Mouse (Mus musculus): ENCODE data around the gene Sf3a2. TPM values are rescaled to one million over a fixed set of nuclear protein-coding genes. Genes with fewer than 3 reads are reported as not detected.
A peak's percentile ranks its signal among the peaks of the same experiment; 100 is the strongest.

The Sf3a2 gene
- polyA plus RNA-seq (2016; fragmentation: Nextera tagmentation; extraction: Ambion mirVana) = 108 and 112 TPM in 2 replicates

DNA sequence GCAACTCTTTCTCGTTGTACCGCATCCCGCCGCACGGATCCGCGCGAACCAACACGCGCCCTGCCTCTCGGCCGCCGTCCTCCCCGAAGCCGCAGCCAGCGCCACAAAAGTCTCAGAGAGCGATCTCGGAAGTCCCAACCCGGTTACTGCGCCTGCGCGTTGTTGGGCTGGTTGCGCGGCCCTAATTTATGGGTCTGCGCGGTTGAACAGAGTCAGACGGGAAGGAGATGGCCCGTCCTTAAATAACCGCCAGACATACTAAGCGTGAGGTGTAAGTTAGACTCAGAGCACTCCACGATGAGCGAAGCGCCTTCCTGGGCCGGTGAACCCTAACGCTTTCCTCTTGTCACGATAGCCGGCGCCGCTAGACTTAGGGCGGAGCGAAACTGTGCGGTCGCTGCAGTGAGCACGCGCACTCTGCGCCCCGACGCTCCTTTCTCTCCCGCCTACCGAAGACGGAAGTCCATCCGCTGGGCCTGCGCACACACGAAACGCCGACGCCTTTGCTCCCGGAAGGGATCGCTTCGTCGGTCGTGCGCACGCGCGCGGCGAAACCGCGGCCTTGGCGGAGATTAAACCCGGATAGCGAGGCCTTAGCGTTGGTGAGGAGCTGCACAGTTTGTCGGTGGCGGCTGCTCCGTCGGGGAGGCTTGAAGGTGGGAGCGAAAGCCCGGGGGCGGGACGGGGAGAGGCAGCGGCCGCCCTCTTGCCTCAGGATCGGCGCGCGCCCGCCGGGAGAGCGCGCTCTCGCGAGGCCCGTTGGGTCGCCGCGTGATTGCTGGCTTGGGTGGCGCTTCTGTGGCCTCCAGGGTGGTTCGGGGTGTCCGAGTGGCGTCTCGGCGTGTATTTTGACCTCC lies at the start of gene Sf3a2, which contains the start of gene Plekhj1:
Sf3a2 (plus strand) TSS at position 49 of the 857 bp plus-strand sequence.
Plekhj1 (minus strand) TSS at position 477 of the 857 bp plus-strand sequence.
- Histone ChIP-seq H3K4me1 (peaks cover 43% of the 10 kb centered on the region), H3K9me3 (replicated peaks) (no peaks in the 10 kb centered on the region), H3K4me3 (peak within 1 kb of the TSS; percentile 97), H3K36me3 (peaks cover 69% of the 10 kb centered on the region), H3K27ac (replicated peaks) (peak within 1 kb of the TSS; percentile 99), H3K27me3 (ENCODE audit: low read depth, poor library complexity, severe bottlenecking) (no peaks in the 10 kb centered on the region)
- DNase-seq (ENCODE audit: low spot score) = peak; percentile 95
- under 1% methylated on average over 104 of the region's 104 CpGs for WGBS

DNA sequence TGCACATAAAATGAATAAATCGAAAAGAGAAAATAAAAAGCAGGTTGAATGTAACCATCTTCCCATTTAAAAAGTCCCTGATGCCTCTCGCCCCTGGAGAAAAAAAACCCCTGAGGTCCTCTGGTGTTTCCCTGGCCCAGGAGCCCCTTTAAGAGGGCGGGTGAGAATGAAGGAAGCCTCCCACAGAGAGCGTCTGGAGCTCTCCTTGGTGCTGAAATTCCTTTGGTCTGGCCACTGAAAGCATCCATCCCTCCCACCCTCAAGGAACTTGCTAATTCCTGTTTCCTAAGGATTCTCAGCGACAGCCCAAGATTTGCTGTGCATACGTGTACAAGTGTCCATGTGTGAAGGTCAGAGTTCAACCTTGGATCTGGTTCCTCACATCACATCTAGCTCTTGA lies 49.4 kb upstream of the Sf3a2 start:
- no peak overlapping the region for H3K4me3 ChIP-seq
- DNase-seq (ENCODE audit: low spot score) = peak; percentile 47
- no peaks in the 10 kb centered on the region for H3K36me3 ChIP-seq
- WGBS = 14% methylated on average over 6 of the region's 6 CpGs
- H3K27ac ChIP-seq (replicated peaks) = no peak overlapping the region
- no peaks in the 10 kb centered on the region for H3K27me3 ChIP-seq (ENCODE audit: low read depth, poor library complexity, severe bottlenecking)
- no peaks in the 10 kb centered on the region for H3K9me3 ChIP-seq (replicated peaks)
- peaks cover 18% of the 10 kb centered on the region for H3K4me1 ChIP-seq

- peaks cover 28% of the 10 kb centered on the region for H3K4me1 ChIP-seq
- peak overlapping the region; percentile 57 for H3K27ac ChIP-seq (replicated peaks)
- no peaks in the 10 kb centered on the region for H3K36me3 ChIP-seq
- no peaks in the 10 kb centered on the region for H3K27me3 ChIP-seq (ENCODE audit: low read depth, poor library complexity, severe bottlenecking)
- 18% methylated on average over 16 of the region's 16 CpGs for WGBS
- H3K4me3 ChIP-seq = peak overlapping the region; percentile 44
- no peak for DNase-seq (ENCODE audit: low spot score)
- no peaks in the 10 kb centered on the region for H3K9me3 ChIP-seq (replicated peaks)
Observed at GRCm38 (mm10) chr10:80751188-80751832, 46.7 kb upstream of the Sf3a2 start.

GRCm38 (mm10) chr10:80752079-80752625 lies 45.8 kb upstream of the Sf3a2 start:
- 8% methylated on average over 6 of the region's 6 CpGs for WGBS
- peak; percentile 87 for DNase-seq (ENCODE audit: low spot score)
- no peaks in the 10 kb centered on the region for H3K9me3 ChIP-seq (replicated peaks)
- H3K4me3 ChIP-seq = peak overlapping the region; percentile 44
- no peaks in the 10 kb centered on the region for H3K27me3 ChIP-seq (ENCODE audit: low read depth, poor library complexity, severe bottlenecking)
- H3K4me1 ChIP-seq = peaks cover 36% of the 10 kb centered on the region
- H3K27ac ChIP-seq (replicated peaks) = peak overlapping the region; percentile 57; the same call in 1 of the 2 replicates
- H3K36me3 ChIP-seq = no peaks in the 10 kb centered on the region

DNA sequence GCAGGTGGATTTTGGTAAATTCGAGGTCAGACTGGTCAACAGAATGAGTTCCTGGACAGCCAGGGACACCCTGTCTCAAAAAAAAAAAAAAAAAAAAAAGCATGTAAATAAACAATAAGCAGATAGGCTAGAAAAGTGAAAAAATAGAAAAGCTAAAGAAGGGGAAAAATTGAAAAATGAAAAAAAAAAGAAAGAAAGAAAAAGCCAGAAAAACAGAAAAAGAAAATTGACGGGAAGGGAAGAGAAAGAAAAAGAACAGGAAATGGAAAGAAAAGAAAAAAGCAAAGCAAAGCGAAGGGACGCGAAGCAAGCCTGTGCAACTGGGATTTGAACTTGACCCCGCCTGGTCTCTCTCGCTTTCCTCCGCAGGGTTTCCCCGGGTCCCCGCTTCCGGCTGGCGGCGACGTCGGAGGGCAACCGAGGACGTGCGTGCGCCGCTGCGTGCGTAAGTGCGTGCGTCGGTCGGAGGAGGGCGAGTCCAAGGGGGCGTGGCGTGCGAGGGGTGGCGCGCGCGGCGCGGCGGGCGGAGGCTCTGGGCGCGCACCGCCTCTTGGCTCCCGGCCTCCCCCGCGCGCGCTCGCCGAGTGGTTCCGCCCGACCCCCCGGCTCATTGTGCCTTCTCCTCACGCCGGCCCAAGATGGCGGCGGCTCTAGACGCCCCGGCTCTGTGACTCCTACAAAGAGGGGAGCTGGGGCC lies 43.3 kb upstream of the Sf3a2 start, which contains the start of gene Dot1l:
Dot1l (plus strand) TSS at position 613 of the 697 bp plus-strand sequence.
- peak within 1 kb of the TSS; percentile 99 for H3K27ac ChIP-seq (replicated peaks)
- H3K27me3 ChIP-seq (ENCODE audit: low read depth, poor library complexity, severe bottlenecking) = no peaks in the 10 kb centered on the region
- H3K4me1 ChIP-seq = peaks cover 55% of the 10 kb centered on the region
- WGBS = under 1% methylated on average over 57 of the region's 57 CpGs
- no peaks in the 10 kb centered on the region for H3K9me3 ChIP-seq (replicated peaks)
- no peaks in the 10 kb centered on the region for H3K36me3 ChIP-seq
- DNase-seq (ENCODE audit: low spot score) = peak; percentile 98
- H3K4me3 ChIP-seq = peak within 1 kb of the TSS; percentile 98

DNA sequence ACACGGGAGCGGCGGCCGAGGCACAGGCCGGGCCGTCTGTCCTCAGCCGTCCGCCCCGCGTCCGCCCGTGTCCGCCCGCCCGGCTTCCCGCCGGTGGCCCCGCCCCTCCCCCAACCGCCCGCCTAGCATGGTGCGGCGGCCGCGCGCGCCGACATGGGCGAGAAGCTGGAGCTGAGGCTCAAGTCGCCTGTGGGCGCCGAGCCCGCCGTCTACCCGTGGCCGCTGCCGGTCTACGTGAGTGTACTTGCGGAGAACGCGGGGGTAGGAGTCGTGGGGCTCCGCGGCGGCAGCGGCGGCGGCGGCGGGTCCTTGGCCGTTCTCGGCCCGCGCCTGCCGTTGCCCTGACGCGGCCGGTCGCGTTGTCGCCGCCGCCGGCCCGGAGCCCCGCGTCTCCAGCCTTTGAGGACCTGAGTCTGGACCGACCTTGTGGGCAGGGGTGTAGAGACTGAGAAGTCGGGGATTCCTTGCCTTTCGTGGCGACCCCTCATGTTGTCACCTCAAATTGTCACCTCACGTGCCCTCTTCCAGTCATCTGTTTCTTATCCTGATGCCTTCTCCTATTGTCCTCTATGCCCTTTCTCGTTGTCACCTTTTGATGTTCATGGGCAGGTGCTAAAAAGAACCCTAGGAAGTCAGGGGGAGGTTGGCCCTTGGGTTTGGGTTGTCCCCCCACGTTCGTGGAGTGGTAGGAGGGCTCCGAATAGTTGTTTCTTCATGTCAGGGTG lies 42.5 kb upstream of the Sf3a2 start:
- under 1% methylated on average over 71 of the region's 75 CpGs for WGBS
- no peak for DNase-seq (ENCODE audit: low spot score)
- no peaks in the 10 kb centered on the region for H3K27me3 ChIP-seq (ENCODE audit: low read depth, poor library complexity, severe bottlenecking)

GRCm38 (mm10) chr10:80756099-80756498 lies 41.9 kb upstream of the Sf3a2 start:
- no peak for DNase-seq (ENCODE audit: low spot score)
- Histone ChIP-seq H3K9me3 (replicated peaks) (no peaks in the 10 kb centered on the region), H3K36me3 (no peaks in the 10 kb centered on the region), H3K4me3 (peak overlapping the region; percentile 98), H3K27ac (replicated peaks) (peak overlapping the region; percentile 99), H3K4me1 (peaks cover 59% of the 10 kb centered on the region), H3K27me3 (ENCODE audit: low read depth, poor library complexity, severe bottlenecking) (no peaks in the 10 kb centered on the region)
- 39% methylated on average over 3 of the region's 3 CpGs for WGBS

More for the DNA sequence above, 42.5 kb upstream of the Sf3a2 start:
- Histone ChIP-seq H3K9me3 (replicated peaks) (no peaks in the 10 kb centered on the region), H3K27ac (replicated peaks) (peak overlapping the region; percentile 99), H3K4me1 (peaks cover 59% of the 10 kb centered on the region), H3K36me3 (no peaks in the 10 kb centered on the region), H3K4me3 (peak overlapping the region; percentile 98)

DNA sequence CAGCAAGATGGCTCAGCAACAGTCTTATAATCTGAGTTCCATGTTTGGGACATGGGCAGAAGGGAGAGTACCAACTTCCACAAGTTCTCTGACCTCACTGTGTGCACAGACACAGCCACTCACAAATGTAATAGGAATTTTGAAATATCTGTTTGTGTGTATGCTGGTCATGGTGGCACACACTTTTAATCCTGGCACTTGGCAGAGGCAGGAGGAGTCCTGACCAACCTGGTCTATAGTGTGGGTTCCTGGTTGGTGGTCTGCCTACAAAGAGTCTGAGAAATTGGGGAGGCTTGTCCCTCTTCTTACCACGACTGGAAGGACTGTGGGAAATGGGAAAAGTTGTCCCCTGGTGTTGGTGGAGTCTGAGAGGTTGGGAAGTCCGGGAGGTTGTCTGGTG lies 41.5 kb upstream of the Sf3a2 start:
- Histone ChIP-seq H3K4me1 (peaks cover 58% of the 10 kb centered on the region), H3K9me3 (replicated peaks) (no peaks in the 10 kb centered on the region), H3K4me3 (peak overlapping the region; percentile 98), H3K27me3 (ENCODE audit: low read depth, poor library complexity, severe bottlenecking) (no peaks in the 10 kb centered on the region), H3K27ac (replicated peaks) (peak overlapping the region; percentile 99; the same call in 1 of the 2 replicates), H3K36me3 (no peaks in the 10 kb centered on the region)
- no peak for DNase-seq (ENCODE audit: low spot score)
- 72% methylated on average over 2 of the region's 2 CpGs for WGBS

DNA sequence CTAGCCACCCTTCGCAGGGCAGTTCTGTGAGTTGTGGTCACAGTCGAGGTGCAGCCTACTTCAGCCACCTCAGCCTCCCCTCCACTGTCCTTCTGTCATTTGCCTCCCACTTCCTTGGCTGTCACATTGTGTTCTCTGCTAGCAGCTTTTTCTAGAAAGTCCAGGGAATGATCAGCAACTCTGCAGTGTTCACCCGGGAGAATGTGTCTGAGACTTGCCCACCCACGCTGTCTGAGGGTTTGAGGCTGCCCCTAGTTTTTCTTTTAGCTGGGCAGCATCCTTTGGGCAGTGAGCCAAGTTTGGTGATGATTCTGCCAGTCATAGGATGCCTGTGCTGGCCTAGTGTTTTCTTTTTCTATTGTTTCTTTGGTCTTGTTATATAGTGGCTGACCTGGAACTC lies 41.0 kb upstream of the Sf3a2 start:
- no peaks in the 10 kb centered on the region for H3K36me3 ChIP-seq
- 83% methylated on average over 4 of the region's 4 CpGs for WGBS
- peak overlapping the region; percentile 98 for H3K4me3 ChIP-seq
- no peaks in the 10 kb centered on the region for H3K27me3 ChIP-seq (ENCODE audit: low read depth, poor library complexity, severe bottlenecking)
- no peak overlapping the region for H3K27ac ChIP-seq (replicated peaks)
- H3K4me1 ChIP-seq = peaks cover 57% of the 10 kb centered on the region
- DNase-seq (ENCODE audit: low spot score) = no peak
- H3K9me3 ChIP-seq (replicated peaks) = no peaks in the 10 kb centered on the region

DNA sequence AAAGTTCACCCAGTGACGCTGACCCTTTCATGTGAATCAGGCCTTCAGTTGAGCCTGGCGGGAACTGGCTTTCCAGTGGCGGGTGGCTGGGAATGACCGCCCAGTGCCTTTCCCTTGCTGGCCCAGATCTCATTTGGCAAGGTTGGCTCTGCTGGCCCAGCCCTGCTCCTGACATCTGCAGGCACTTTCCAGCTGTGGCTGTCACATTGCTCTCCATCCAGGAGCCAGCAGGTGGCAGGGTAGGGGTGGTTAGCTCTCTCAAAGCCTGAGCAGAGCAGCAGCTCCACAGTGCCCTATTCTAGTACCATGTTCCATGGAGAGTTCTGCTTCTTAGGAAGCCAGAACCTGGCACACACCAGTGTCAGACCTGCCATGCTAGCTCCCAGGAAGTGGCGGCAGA lies 40.3 kb upstream of the Sf3a2 start:
- no peaks in the 10 kb centered on the region for H3K36me3 ChIP-seq
- 0 out of 2 replicates have a peak overlapping the region, but pooled peaks have one; percentile 24 for H3K4me3 ChIP-seq
- 41% methylated on average over 5 of the region's 5 CpGs for WGBS
- DNase-seq (ENCODE audit: low spot score) = peak; percentile 50
- no peaks in the 10 kb centered on the region for H3K27me3 ChIP-seq (ENCODE audit: low read depth, poor library complexity, severe bottlenecking)
- no peaks in the 10 kb centered on the region for H3K9me3 ChIP-seq (replicated peaks)
- no peak overlapping the region for H3K27ac ChIP-seq (replicated peaks)
- H3K4me1 ChIP-seq = peaks cover 49% of the 10 kb centered on the region

GRCm38 (mm10) chr10:80758651-80759050 lies 39.3 kb upstream of the Sf3a2 start:
- no peak overlapping the region for H3K27ac ChIP-seq (replicated peaks)
- no peak for DNase-seq (ENCODE audit: low spot score)
- 89% methylated on average over 7 of the region's 7 CpGs for WGBS
- no peak overlapping the region for H3K4me3 ChIP-seq
- H3K36me3 ChIP-seq = 0 out of 2 replicates have a peak, but pooled peaks cover under 1% of the 10 kb centered on the region
- H3K4me1 ChIP-seq = peaks cover 49% of the 10 kb centered on the region
- no peaks in the 10 kb centered on the region for H3K9me3 ChIP-seq (replicated peaks)
- no peaks in the 10 kb centered on the region for H3K27me3 ChIP-seq (ENCODE audit: low read depth, poor library complexity, severe bottlenecking)

Data from midbrain, embryonic 10.5 days (tissue).